Mouse (Mus musculus) spleen, embryonic (tissue): ENCODE measurements at regions not wholly inside any gene's neighbourhood (a gene's known extent, or its start where the extent isn't known, plus 50 kb on each side); places are given as distances from the start of the nearest gene placed in this dataset.

Source experiments
- CTCF ChIA-PET: fragments of 350-600 bp; sonication (Branson Sonifier 250); formaldehyde crosslinking; loops from one replicate; lab custom pipeline; 2022; lab: Charles Lee

DNA sequence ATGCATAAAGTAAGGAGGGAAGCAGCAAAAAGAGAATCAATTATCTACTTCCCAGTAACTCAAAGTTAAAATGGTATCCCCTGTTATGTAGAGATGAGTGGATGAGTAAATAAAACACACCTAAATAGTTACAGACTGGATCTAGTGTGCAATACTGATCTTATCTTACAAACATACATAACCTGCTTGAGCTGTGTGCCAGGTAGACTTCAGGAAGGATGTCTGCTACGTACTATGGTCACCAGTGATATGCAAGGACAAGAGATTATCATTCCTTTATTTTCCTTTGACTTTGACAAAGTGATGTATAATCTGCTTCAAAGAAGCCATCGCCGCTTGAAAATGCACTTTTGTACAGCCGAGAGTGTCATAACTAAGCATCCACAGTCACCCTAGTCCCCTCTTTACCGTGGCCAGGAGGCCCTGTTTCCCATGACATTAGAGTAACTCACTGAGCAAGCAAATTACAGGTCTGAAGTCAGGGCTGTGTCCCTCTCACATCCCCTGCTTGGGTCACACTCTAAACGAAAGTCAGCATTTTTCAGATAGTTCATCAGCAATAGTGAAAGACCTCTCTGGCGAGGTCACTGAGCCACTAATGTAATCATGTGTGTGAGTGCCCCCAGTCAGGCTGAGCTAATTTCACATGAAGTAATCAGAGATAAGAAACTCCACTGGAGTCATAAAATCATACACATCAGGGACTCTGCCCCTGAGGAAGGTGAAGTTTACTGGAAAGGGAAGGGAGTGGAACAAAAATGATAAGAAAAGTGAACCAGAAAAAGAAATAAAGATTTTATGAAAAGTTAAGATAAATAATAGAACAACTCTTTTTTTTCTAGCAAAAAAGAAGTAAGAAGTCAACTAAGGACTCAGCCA, 929.8 kb upstream of the Gm7489 start:
- CTCF ChIA-PET = no interaction called here

DNA sequence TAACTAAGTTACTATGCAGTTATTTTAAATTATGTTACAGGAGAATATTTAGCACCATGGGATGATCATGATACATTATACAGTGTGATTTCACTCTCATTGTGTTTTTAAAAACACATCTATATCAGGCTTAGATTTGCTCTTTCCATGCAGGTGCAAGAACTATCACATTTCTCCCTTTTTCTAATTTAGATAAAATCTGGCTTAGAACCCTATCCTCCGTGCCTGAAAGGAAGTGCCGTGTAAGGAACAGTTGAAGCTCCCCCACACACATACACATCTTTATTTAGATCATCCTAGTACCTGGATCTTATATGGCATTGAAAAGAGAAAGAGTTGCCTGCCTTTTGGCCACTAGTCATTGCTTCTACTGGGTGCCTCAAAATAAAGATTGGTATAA, 925.0 kb upstream of the Gm7489 start:
- CTCF ChIA-PET = no interaction called here

DNA sequence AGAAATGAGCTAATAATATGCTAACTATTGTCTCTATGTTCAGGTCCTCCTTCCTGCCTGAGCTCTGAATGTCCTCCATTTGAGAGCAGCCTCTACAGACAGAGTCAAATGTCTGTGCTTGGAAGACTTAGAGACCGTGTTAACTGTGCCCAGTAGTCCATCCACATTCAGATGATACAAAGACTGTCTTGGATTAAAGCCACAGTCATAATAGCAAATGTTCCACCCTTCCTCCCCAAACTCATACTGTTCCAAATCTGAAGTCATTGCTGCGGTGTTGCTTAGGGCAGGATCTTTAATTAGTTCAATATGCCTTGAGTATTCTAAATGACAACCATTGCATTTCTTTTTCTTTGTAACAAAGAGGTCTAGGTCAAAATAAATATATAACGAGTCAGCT, 923.2 kb upstream of the Gm7489 start:
- CTCF ChIA-PET = no interaction called here

DNA sequence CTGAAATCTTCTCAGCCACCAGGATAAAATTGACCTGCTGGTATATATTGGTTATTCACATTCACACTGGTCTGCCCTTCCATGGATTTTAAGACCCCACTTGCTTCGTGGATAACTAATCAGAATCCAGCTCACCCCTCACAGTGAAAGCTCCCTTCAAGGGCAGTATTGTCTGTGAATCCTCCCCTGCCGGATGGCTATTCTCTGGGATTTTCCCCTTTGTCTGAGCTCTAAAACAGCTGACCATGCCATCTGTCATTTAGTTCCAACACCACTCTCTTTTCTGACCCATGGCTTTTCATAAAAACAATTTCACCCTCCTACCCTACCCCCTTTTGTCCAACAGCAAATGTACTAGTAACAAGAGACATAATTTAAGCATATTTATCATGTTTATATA, 920.8 kb upstream of the Gm7489 start:
- CTCF ChIA-PET = no interaction called here

DNA sequence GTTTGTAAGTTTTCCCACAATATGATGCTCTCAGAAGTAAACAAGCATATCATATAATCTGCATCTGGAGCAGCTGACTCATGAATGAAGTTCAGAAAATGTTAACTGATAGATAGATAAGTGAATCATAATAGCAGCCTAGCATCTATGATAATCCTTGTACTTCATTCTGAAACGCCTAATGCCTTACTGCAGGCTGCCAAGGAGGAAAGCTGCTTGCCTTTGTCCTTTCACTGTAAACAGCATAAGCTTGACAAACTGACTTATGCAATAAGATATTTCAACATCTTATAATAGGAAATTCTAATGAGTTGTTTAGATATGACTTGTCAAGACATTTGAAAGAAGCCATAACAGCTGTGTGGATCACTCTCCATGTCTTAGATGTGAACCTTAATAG, 920.3 kb upstream of the Gm7489 start:
- CTCF ChIA-PET = no interaction called here

DNA sequence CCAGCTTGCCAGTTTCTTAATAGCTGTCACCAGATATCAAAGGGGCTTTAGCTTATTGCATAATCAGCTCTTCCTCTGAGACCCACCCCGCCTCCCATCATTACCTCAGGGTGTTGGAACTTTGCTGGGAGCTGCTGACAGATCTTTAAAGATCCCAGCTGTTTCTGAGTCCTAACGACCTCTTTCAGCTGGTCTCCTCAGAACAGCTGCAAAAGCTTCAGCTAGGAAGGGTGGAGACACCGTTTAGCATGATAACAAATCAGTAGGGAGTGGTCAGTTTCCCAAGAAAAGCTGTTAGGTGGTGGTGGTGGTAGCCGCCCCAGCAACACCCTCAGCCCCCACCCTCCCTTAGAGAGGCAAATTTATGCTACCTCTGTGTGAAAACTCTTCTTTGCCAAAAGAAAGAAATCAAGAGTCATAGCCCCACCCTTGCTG, 916.9 kb upstream of the Gm7489 start:
- CTCF ChIA-PET = no interaction called here

DNA sequence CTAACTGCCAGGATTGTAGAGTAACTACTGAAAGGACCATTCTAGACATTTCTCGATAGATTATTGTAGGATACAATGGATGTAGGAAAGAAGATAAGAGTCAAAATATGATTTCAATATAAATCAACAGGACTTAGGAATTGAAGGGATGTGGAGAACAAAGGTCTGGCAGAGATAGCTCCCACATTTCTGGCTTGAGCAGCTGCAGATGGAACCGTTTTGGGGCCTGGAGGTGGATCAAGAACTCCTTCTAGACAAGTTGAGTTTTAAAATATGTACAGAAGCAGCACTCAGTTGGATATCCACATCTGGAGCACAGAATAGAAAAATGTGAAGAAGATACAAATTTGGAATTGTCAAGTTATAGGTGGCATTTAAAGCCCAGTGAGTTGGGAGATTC, 901.9 kb upstream of the Gm7489 start:
- CTCF ChIA-PET = no interaction called here

DNA sequence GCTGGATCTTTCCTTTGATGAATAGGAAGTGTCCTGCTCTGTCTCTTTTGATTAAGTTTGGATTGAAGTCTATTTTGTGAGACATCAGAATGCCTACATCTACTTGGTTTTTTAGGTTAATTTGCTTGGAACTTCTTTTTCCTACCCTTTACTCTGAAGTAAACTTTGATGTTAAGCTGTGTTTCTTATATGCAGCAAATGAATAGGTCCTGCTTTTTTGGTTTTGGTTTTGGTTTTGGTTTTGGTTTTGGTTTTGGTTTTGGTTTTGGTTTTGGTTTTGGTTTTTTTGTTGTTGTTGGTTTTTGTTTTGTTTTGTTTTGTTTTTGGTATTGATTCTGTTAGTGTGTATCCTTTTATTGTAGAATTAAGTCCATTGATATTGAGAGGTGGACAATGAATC, 894.1 kb upstream of the Gm7489 start:
- CTCF ChIA-PET = no interaction called here

DNA sequence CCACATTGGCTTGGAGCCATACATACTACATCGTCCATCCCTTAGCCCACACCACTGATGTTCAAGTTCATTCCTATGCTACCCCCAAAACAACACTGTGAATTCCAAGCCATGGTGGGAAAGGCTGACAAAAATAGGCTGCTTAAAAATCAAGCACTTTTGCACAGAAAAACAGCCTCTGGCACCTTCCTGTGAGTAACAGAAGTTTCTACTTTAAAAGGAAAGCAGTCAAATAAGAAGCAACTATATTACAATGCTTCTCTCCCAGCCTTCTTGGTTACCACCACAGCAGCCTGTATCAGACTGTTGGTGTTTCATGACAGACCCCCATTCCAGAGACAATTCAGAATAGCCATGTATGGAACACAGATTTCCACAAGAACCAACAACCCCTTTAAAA, 890.4 kb upstream of the Gm7489 start:
- CTCF ChIA-PET = no interaction called here

DNA sequence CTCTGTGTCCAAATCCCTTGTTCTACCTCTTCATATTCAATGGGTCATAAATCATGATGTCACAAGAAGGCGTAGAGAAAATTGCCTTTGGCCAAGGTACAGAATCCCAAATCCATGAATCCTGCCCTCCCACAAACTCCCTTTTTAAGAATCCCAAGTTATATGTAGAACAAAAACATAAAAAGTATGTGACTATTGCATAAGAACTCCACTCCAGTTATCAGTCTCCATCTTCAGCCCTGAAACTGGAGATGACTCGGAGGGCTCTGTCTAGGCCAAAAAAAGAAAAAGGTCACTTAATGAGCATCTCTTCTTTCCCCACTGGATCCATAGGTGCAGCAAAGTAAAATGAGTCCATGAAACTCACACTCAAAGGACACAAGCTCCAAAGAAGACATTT, 885.5 kb upstream of the Gm7489 start:
- CTCF ChIA-PET = no interaction called here

DNA sequence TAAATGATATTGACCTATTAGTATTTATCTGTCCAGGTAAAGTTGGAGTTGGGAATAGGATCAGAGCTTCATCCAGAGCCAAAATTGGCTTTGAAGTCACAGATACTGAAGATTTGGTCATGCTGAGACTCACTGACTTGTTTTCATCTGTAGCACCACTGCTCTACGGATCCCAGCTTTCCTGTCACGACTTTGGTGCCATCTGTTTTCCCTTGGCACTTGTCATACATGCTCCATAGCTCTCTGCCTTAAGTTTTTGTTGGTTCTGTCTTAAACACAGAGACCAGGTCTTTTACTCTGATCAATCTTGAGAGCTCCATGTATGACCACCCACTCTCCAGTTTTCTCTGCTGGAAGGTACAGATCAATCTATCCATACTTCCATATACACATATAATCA, 884.9 kb upstream of the Gm7489 start:
- CTCF ChIA-PET = no interaction called here

DNA sequence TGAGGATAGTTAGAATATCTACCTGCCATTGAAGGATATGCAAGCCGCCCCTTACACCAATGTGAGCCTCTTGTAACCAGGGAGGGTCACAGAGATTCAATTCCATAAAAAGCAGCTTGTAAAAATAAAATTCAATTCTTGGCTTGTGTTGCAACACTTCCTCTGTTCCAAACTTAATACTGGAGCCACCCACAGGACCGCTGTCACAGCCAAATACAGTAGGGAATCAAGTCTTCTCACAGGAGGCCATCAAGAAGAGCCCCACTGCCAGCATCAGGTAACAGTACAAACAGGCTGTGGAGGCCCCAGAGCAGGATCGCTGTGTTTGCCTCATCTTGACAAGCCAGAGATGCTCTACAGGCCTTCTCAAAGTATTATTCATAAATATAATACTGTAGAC, 883.3 kb upstream of the Gm7489 start:
- CTCF ChIA-PET = no interaction called here

DNA sequence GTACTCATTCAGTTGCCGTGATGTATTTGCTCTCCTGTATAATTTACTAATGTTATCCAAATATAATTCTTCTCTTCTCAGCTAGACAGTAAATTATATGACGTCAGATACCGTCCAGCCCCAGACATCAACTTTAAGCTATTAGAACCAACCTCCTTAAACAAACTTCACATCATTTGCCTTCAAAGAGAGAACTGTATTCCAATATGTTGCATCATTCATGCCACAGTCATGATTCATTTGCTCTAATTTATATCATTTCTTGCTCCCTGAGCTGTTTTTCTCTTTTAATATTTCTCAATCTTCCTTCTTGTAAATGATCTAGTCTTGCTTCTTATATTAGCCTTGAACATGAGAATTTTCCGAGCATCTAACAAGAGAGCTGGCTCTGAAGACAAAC, 882.7 kb upstream of the Gm7489 start:
- CTCF ChIA-PET = interaction anchor here (0.6 kb wide), 1 partner anchor 478 kb away, joined by 4 read pairs; no protein-coding TSS in a partner anchor

DNA sequence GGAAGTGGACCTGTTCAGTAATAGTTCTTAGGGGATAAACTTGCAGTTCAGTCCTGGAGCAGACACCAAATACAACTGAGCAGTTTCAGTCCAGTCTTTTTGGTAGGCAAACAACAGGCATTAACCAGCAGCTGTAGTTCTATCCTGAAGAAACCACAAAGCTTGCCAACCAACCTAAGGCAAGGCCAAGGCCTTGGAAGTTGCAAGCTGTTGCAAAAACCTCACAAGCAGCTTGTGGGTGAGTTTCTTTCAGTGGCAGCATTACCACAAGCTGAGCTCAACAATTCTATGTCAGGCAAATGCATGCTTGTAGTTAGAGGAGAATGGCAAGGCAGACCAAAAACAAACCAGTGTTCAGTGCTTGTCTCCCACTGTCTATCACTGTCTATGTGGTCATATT, 880.6 kb upstream of the Gm7489 start:
- CTCF ChIA-PET = no interaction called here

DNA sequence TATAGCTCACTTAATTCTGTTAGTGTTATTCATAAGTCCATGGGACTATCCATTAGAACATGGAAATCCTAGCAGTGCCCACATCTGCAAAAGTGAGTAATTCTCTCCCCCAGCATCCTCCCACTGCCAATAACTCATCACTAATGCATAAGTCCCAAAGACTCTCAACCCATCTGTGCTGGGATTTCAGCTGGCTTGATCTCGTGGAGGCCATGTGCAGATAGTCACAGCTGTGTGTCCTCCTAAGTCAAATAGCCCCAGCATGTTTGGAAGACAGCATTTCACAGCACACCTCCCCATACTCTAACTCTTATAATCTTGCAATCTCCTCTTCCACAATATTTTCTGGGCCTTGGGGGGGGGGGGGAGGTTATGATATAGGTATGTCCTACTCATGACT, 877.9 kb upstream of the Gm7489 start:
- CTCF ChIA-PET = no interaction called here

DNA sequence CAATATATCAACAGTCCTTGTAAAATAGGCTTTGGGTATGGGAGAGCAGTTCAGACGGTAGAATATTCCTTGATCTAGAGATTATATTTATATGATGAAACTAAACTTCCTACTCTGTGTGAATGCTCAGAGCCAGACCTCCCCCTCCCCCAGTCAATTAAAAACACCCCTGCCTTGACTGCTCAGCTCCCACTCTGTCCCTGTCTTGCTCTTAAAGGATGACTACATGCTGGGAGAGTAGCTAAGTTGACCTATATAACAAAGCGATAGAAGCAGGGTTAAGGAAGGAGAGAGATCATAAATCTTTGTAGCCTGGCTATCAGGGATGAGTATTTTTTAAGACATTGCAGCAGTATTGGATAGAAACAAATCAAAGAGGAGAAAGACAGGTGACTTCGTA, 875.4 kb upstream of the Gm7489 start:
- CTCF ChIA-PET = no interaction called here
